Mouse (Mus musculus) v-Abl transformed pro-B cells (cell line): ENCODE measurements around the gene Gtpbp3.

ENCODE experiments used
- in situ Hi-C, 2 experiments: fragments of 400-800 bp; cut with MboI; formaldehyde crosslinking; loops; one replicate each; pipeline ENCODE4 v1.15.1; 2025; ENCODE audit not compliant: unreplicated experiment in 2 of 2

The Gtpbp3 gene

DNA sequence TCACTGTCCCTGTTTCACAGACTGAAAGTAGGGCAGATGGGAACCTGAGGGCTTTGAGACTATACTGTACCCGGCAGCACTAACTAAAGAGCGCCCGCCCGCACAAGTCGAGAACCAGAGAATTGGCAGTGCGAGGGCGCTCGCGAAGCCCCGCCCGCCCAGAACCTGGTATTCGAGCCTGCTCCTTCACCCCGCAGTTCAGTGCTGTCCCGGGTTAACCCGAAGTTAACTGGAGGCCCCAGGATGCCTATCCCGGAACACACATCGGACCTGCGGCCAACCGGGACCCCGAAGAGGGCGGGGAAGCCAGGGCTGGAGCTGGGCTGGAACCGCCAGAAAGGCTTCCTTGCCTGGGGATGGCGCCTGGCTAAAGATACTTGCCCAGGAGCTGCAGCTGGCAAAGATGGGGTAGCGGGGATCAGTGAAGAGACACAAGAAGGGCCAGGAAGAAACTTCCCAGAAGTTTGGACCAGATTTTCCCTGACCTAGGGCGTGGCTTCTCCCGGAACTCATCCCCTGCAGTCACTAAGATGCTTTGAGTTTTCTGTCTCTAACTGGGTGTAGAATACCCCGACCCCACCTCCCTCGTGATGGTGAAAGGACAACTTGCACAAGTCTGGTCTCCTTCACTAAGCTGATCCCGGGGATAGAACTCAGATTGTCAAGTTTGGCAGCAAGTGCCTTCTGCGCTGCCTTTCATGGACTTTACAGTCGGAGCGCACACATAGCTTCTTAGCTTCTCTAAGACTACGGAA is at the start of gene Gtpbp3:
TSS of gene Gtpbp3 (plus strand) at position 413 of the 755 bp plus-strand sequence.
- in situ Hi-C loops: no loop called here

DNA sequence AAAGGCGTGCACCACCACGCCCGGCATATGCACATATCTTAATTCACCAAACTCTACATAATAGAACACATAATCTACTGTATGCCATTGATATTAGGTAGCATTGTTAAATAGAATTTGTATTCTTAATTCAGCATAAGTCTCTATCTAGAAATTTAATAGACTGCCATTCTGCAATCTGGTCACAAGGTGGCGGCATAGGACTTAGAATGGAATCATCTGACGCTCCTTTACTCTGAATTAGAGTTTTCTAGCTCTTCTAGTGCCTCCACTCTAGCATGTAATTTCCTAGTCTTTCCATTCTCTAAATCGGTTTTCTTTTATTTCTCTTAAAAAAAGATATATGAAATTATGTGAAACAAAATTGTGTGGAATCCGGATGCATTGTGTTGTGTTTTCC is 46.5 kb upstream of the Gtpbp3 start:
- in situ Hi-C loops: loop anchor here (5.0 kb wide), 2 partner anchors 81 to 221 kb away; no protein-coding TSS in a partner anchor

DNA sequence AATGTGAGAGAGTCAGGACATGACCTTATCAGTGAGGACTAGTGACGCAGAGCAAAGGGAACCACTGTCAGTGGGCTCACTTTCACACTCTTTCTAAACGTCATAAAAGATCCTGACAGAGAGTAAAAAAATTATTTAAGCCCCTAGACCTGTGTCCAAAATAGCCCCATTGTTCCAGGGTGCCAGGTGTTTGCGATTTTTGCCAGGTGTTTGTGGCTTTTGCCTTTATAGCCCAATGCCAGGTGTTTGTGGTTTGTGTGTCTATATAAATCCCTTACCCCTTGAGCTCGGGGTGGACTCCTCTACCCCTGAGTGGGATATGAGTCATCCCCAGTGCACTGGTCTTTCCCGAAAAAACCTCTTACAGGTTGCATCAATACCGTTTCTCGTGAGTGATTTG is 42.8 kb upstream of the Gtpbp3 start:
- in situ Hi-C loops: no loop called here

DNA sequence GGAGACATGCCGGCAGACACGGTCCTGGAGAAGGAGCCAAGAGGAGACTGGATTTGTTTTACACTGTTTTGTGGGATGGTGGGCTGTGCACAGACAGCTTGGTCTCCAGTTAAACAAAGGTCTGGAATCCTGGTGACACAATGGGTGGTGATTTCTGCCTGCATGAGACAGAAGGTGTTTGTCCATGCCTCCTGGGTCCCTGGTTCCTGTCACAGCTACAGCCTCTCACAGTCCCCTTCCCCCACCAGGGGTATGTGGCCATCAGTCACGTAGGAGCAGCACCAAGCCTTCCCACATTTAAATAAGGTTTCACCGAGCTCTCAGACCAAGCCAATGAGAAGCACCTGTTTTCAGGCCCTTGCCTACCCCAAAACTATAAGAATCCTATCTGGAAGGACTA is 36.6 kb upstream of the Gtpbp3 start:
- in situ Hi-C loops: no loop called here

DNA sequence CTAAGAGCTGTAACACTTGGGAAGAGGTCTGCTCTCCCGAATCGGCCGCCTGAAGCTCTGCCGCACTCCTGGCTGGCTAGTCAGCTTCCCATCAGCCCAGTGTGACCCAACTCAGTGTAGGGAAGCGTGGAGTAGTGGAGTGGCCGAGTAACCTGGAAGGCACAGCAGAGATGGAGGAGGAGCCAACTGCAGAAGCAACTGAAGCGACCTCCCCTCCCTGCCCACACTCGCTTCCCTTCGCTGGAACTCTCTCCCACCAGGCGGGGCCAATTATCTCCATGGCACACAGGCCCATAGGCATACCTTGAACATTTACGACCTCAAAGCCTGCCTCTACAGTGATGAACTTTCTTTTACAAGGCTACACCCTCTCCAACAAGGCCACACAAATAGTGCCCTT is 36.1 kb upstream of the Gtpbp3 start:
- in situ Hi-C loops: no loop called here

DNA sequence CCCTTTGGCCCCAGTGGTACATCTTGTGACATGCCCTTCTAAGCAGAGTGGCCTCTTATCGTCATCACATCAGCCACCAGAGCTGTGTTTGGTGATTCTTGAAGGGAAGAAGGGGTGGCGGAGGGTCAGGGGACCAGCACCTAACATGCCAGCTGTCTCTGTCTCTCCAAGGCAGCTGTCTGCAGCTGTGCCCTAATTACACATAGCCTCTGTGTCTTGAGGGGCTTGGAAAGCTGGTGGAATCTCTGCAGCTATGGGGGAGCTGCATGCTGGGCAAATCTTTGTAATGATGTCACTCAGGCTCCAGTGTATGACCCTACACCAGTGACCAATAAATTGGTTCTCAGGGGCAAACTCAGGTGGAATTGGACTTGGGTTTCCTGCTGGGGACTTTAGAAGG is 35.2 kb upstream of the Gtpbp3 start:
- in situ Hi-C loops: no loop called here

DNA sequence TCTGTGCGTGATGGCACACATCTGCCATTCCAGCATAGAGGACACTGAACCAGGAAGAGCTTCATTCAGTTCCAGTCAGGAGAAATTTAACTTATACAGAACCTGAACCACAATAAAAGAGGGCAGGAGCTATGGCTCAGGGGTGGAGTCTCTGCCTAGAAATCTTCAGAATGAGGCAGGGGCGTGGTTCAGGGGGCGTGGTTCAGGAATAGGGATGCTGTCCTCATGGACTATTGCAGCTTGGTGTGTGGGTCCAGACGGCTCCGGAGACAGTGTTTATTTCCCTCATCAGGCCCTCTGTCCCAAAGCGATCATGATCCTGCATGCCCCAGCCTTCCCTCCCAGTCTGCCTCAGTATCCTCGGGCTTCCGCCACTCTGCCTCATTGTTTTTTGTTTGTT is 33.2 kb upstream of the Gtpbp3 start:
- in situ Hi-C loops: no loop called here

DNA sequence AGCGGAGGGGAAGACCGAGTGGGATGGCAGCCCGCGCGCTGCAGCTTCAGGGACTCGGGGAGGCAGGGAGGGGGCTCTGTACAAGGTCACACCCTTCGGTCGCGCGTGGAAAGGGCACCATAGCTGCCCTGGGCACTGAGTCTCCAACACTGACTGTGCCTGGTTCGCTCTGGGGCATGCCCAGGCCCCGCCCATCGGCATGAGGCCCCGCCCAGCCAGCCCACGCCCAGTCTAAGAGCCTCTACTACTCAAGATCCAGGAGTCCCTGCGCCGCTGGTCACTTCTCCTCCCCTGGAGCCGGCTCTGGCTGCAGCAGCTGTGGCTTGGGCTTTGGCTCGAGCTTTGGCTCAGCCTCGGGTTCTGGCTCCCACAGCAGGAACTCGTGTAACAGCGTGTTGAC is 31.0 kb upstream of the Gtpbp3 start:
- in situ Hi-C loops: no loop called here

DNA sequence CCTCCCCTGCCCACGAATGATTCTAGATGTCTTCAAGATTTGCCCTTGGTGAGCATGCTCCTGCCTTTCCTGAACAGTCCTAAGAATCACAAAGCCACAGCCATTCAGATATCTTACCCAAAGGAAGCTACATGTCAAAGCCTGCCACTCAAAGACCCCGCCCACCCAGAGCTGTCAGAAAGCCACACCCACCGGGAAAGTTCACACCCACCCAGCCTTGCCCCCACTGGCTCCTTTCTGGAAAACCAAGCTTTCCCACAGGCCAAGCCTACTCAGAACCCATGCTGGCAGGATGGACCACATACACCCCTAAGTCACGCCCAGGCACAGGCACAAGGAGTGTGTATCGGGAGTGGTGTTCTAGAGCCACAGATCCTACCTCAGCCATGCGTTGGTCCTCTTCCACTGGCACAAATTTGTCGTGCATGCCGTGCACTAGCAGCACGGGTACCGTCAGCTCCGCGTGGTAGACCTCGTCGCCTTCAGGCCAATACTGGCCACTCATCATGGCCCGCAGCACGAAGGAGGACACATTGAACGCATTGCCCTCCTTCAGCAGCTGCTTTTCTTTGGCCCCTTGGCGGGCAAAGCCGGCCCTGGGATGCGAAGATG is 30.1 kb upstream of the Gtpbp3 start:
- in situ Hi-C loops: no loop called here

DNA sequence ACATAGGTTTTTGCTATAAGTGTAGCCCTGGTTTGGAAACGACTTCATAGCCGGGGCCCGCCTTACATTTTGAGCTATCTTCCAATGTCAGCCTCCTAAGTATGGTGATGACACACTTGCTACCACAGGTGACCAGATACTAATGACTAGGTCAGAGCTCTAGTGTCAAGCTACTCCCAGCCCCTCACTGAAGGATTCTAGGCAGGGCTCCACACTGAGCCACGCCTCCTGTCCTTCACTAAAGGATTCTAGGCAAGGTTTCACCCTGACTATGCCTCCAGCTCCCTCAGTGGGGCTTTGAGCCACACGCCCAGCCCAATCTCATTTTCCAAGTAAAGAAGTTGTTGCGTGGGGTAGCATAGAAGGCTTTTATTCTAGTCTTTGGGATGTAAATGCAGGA is 27.2 kb upstream of the Gtpbp3 start:
- in situ Hi-C loops: no loop called here

DNA sequence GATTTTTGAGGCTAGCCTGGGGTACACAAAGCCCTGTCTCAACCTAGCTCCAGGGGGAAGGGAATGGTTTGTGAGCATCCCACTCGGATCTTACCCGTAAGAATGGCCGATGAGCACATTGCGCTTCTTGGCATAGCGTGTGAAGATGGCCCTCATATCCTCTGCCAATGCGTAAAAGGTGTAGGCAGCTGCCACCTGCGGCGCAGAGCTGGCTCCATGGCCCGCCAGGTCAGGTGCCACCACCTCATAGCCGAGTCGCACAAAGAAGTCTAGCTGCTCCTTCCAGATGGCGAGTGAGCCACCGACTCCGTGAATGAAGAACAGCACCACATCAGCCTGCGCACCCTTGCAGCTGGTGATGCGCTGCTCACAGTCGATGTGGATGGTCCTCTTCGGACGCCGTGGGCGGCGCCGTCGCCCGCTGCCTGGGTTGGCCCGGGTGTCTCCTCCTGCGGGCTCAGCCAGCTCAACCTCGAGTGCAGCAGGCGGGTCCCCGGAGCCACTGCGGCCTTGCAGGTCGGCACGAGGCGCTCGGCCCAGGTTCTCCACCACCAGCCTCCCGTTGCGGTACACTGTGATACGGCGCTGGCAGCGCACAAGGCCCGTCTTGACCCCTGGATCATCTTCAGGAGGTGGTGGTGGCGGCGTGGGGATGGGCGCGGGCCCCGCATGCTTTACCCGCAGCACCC is 26.6 kb upstream of the Gtpbp3 start:
- in situ Hi-C loops: no loop called here

DNA sequence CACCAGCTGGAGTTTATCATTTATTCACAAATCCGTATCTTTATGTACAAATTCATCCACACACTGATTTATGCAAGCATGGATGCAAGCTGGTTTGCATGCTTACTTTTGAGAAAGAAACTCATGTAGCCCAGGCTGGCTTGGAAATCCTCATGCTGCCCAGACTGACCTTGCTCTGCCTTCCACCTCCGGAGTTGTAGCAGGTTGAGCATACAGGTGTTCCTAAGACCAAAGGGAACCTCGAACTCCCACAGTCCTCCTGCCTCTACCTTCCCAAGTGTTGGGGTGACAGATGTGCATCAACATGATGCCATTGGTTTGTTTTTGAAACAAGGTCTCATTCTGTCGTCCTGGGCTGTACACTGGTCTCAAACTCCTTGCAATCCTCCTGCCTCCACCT is 25.7 kb upstream of the Gtpbp3 start:
- in situ Hi-C loops: no loop called here

DNA sequence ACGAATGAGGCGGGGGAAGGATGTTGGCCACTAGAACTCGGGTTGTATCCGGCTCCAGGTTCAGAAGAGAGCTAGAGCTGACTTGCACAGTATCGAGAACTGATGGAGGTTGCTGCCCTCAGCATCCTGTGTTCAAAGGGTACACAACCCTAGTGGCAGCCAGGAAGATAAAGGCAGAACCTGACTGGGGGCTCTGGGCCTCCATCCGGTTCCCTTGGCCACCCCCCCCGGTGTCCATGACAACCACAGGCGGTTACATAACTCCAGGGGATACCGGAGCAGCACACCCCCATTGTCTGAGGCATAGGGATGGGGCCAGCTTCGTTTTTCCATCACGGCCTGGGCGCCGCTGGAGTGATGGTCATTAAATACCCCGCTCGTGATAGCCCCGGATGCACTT is 25.1 kb upstream of the Gtpbp3 start:
- in situ Hi-C loops: no loop called here

DNA sequence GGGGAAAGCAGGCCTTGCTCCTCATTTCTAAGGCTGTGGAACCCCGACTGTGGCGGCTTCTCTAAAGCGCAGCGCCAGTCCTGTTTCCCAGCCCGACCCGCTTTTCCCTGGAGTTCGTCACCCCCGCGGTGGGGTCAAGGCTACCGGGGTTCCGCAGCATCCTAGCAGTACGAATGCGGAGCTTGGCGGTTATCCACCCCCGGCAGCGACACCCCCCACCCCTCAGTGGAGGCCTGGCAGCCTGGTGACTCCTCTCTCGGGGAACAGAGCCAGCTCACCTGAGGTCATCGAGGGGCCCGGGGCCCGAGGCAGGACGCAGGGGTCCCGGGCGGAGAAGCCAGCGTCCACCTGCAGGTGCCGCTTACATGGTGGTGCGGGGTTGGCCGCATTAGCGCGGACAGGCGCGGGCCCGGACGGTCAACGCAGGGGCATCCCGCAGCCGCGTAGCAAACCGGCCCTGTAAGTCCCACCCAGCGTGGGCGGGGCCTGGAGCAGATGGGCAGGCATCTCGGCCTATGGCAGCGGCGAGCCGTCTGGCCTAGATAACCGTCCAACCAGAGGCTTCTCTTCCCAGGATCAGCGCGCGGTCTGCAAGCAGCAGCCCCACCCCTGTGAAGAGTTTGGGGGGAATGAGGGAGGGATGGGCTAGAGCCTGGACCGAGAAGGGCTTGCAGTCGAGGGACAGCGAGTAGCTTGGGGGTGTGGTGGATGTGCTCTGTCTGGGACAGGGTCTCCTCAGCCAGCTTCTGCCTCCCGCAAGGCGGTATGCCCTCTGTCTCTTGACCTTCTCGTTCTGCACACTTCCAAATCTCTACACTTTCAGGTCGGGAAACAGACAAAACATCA is 24.5 kb upstream of the Gtpbp3 start, which contains the start of gene Abhd8:
TSS of gene Abhd8 (minus strand) at position 468 of the 846 bp plus-strand sequence.
- in situ Hi-C loops: no loop called here

DNA sequence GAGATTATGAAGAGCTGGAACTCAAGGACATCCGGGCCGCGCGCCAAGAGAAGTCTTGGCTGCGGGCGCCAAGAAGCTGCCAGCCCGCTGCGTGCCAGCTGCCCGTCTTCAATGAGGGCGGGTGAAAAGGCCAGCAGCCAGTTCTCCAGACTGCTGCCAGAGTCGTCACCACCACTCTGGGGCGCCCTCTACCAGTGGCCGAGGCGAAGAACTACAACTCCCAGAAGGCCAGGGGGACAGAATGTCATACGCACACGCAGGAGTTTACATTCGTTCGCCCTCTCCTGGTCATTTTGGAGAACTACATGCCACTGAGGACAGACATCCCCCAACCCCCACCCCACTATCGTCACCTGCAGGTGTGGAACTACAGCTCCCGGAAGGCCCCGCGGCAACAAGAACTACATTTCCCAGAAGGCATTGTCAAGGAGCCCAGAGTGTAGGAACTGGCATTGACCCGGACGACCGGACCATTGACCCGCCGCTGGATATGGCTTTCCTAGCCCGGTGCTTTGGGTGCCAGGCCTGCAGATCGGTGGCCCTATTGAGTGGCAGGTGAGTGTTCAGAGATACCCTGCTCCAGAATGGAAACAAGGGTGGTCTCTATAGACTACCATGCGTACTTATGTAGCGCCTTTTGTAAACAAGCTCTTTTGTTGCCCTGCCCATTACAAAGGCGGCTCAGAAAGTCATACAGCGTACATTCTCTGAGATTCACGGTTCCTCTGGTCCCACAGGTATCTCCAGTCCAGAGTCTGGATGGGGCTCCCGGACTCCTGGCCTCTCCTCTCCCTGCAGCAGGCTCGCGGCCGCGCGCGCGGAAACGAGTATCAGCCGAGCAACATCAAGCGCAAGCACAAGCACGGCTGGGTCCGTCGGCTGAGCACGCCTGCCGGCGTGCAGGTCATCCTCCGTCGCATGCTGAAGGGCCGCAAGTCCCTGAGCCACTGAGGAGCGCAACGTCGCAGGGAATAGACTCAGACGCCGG is 23.1 kb upstream of the Gtpbp3 start, which contains the start of gene Mrpl34:
TSS of gene Mrpl34 (plus strand) at position 447 of the 988 bp plus-strand sequence.
- in situ Hi-C loops: no loop called here

DNA sequence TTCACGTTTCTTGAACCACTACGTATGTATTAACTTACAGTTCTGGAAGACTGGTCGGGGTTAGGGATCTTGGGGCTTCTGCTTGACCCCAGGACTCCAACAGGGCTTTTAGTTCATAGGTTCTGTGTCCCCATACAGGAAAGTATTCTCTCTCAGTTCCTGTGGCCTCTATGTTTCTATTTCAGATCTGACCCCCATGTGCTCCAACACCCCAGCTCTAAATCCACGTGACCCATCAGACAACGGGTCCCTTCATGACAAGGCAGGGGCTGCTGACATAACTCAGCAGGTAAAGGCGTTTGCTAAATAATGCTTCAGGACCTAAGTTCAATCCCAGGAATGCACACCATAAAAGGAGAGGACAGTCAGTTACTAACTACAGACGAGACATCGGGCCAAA is 22.2 kb upstream of the Gtpbp3 start:
- in situ Hi-C loops: no loop called here

DNA sequence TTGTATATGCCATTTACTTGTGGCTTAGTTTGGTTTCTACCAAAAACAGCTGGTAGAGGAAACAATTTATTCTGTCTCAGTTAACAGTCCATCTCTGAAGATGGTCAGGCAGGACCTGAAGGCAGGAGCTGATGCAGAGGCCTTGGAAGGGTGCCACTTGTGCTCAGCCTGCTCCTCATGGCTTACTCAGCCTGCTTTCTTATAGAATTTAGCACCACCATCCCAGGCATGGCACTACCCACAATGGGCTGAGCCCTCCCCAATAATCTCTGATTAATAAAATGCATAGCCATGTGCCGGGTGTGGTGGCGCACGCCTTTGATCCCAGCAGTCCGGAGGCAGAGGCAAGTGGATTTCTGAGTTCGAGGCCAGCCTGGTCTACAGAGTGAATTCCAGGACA is 21.7 kb upstream of the Gtpbp3 start:
- in situ Hi-C loops: no loop called here

DNA sequence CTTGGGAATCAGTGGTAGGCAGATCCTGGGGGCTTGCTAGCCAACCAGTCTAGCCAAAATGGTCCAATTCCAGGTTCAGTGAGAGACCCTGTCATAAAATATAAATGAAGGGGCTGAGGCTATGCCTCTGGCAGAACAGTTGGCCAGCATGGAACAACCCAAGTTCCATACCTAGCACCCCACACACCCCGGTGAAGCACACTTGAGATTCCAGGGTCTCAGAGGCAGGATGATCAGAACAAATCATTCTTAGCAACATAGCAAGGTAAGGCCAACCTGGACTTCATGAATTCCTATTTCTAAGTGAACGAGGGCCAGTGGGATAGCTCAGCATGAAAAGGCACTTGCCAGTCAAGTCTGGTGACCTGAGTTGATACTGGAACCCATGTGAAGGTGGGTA is 20.7 kb upstream of the Gtpbp3 start:
- in situ Hi-C loops: no loop called here

DNA sequence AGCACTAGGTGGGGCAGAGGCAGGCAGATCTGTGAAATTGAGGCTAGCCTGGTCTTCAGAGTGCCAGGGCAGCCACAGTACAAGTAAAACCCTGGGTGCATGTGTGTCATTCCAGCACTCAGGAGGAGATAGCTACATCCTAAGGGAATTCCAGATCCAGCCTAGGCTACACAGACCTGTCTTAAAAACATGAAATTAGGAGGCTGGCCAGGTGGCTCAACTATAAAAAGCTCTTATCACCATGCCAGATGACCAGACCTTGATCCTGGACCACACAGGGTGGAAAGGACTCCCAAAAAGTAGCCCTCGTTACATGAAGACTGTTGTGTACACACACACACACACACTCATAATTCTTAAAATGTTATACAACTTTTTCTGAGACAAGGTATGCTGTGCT is 19.9 kb upstream of the Gtpbp3 start:
- in situ Hi-C loops: no loop called here

DNA sequence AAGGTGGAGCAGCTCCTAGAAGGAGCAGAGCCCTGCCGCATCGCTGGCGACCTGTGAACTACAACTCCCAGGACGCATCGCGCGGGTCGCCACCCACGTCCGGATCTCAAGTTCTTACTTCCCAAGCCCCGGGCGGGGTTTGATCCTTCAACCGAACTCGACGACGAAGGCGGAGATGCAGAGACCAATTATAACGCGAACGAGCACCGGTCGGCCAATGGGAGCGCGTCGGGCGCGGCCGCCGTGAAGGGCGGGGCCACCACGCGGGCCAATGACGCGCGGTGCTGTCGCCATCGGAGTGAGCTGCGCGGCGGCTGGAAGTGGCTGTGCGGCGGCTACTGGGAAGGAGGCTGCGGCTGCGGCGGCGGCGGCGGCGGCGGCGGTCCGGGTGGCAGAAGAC is 19.0 kb upstream of the Gtpbp3 start, which contains the start of gene Dda1:
TSS of gene Dda1 (plus strand) at position 284 of the 400 bp plus-strand sequence.
- in situ Hi-C loops: no loop called here
